In the genomic region with DNA sequence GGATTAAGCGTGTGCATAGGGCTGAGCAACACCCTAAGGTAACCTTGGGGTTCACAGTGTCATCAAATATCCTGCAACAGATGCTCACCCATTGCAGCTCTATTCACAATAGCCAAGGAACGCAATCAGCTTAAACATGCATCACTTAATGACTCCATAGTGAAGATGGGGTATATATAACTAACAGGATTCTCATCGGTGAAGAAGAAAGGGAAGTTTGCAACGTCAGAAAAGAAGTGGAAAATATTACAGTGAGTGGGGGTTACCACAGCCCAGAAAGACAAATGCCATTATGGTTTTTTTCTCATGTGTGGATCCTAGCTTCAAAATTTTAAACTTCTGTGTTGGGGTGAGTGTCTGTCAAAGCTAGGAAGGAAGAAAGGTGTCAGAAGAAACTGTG, we compare ENCODE assay signal across 24 mouse cellular contexts. TPM values are rescaled to one million over a fixed set of nuclear protein-coding genes. Genes with fewer than 3 reads are reported as not detected.
DNase-seq lines count a peak whose midpoint lies in the region; ATAC-seq lines count a peak whose summit lies in the region.
"Had no signal": no experiment of that assay in that cellular context is flagged by ENCODE, and none has a peak within 500 bp of the region (broad histone marks: within the 10 kb centered on the region; RNA-seq: fewer than 3 reads in every experiment).

No protein-coding gene starts in this region.

- H3K36me3 ChIP-seq in midbrain, embryonic 10.5 days = no peaks in the 10 kb centered on the region
- no peaks in the 10 kb centered on the region for H3K36me3 ChIP-seq in intestine, embryonic 15.5 days
- H3K36me3 ChIP-seq: embryonic facial prominence, embryonic 10.5 days; embryonic facial prominence, embryonic 13.5 days; forebrain, embryonic 12.5 days; forebrain, embryonic 15.5 days; hindbrain, embryonic 10.5 days; hindbrain, embryonic 13.5 days had no signal

- DNase-seq in midbrain, embryonic 10.5 days (ENCODE audit: low spot score) = no peak
- no peak for DNase-seq in urinary bladder, adult 18-20 months (ENCODE audit: low spot score in 2 of 2)
- DNase-seq: adrenal gland, adult 2 months; adrenal gland, postnatal 25 days; cerebellum, adult 11-12 months; cerebellum, adult 8-10 months; cerebellum, postnatal 25 days; embryo, embryonic 11 days; gastrocnemius, postnatal 10 days; gastrocnemius, postnatal 36 days had no signal

- H3K4me1 ChIP-seq in midbrain, embryonic 10.5 days = no peaks in the 10 kb centered on the region
- H3K4me1 ChIP-seq in intestine, embryonic 15.5 days (replicated peaks) = no peaks in the 10 kb centered on the region
- H3K4me1 ChIP-seq: embryonic facial prominence, embryonic 10.5 days; embryonic facial prominence, embryonic 13.5 days; forebrain, embryonic 12.5 days; forebrain, embryonic 15.5 days; hindbrain, embryonic 13.5 days had no signal

- no peak overlapping the region for H3K4me3 ChIP-seq in midbrain, embryonic 10.5 days
- no peak overlapping the region for H3K4me3 ChIP-seq in intestine, embryonic 15.5 days (replicated peaks)
- H3K4me3 ChIP-seq: embryonic facial prominence, embryonic 10.5 days; embryonic facial prominence, embryonic 13.5 days; erythroblast, embryonic 14.5 days; forebrain, embryonic 12.5 days; forebrain, embryonic 15.5 days; hindbrain, embryonic 10.5 days; hindbrain, embryonic 13.5 days had no signal

- no peak overlapping the region for H3K27ac ChIP-seq in midbrain, embryonic 10.5 days (replicated peaks)
- H3K27ac ChIP-seq in intestine, embryonic 15.5 days = no peak overlapping the region
- H3K27ac ChIP-seq: embryonic facial prominence, embryonic 10.5 days; embryonic facial prominence, embryonic 13.5 days; forebrain, embryonic 12.5 days; forebrain, embryonic 15.5 days; hindbrain, embryonic 10.5 days; hindbrain, embryonic 13.5 days had no signal

- H3K27me3 ChIP-seq in midbrain, embryonic 10.5 days (ENCODE audit: low read depth, poor library complexity, severe bottlenecking) = no peaks in the 10 kb centered on the region
- H3K27me3 ChIP-seq in intestine, embryonic 15.5 days (replicated peaks) = no peaks in the 10 kb centered on the region
- H3K27me3 ChIP-seq: embryonic facial prominence, embryonic 13.5 days; forebrain, embryonic 12.5 days; forebrain, embryonic 15.5 days; hindbrain, embryonic 13.5 days had no signal

- no peaks in the 10 kb centered on the region for H3K9me3 ChIP-seq in midbrain, embryonic 10.5 days (replicated peaks)
- H3K9me3 ChIP-seq in intestine, embryonic 15.5 days = no peaks in the 10 kb centered on the region
- H3K9me3 ChIP-seq: embryonic facial prominence, embryonic 10.5 days; forebrain, embryonic 12.5 days; forebrain, embryonic 15.5 days; hindbrain, embryonic 10.5 days; hindbrain, embryonic 13.5 days had no signal

- WGBS in midbrain, embryonic 10.5 days = 82% methylated on average over 4 of the region's 4 CpGs
- WGBS in intestine, embryonic 15.5 days = 83% methylated on average over 4 of the region's 4 CpGs

- H3K4me2 ChIP-seq in intestine, embryonic 15.5 days (replicated peaks) = no peak overlapping the region
- H3K4me2 ChIP-seq: embryonic facial prominence, embryonic 13.5 days; forebrain, embryonic 12.5 days; forebrain, embryonic 15.5 days; heart, embryonic 11.5 days; hindbrain, embryonic 13.5 days had no signal

- ATAC-seq in CD4-positive, CD25-positive, alpha-beta regulatory T cell, adult 4 months = peak; percentile 41
- peak; percentile 77 for ATAC-seq in granulocyte monocyte progenitor cell, adult 5-6 weeks (replicated peaks; ENCODE audit: poor library complexity, severe bottlenecking)
- ATAC-seq in megakaryocyte, adult 5-6 weeks (ENCODE audit: poor library complexity, severe bottlenecking) = peak; percentile 69
- no peak for ATAC-seq in intestine, embryonic 15.5 days
- ATAC-seq: forebrain, embryonic 15.5 days; hindbrain, embryonic 16.5 days; intestine, postnatal 0 days had no signal

- no peak overlapping the region for H3K9ac ChIP-seq in intestine, embryonic 15.5 days
- H3K9ac ChIP-seq: embryonic facial prominence, embryonic 13.5 days; forebrain, embryonic 12.5 days; forebrain, embryonic 15.5 days; hindbrain, embryonic 13.5 days had no signal

RNA-seq across cellular contexts. Expression of a gene that starts 16.9 kb away (rescaled TPM):
- polyA plus RNA-seq in CD4-positive, CD25-positive, alpha-beta regulatory T cell, adult 4 months (2017; shearing (Covaris generic)) = 10 to 100 TPM; 18.0 to 21.9 TPM
- total RNA-seq in granulocyte monocyte progenitor cell, adult 5-6 weeks (2014; fragmentation: Nextera tagmentation) = 324 and 391 TPM in 2 replicates
- total RNA-seq in granulocyte monocyte progenitor cell, adult 5-6 weeks (2017) = 563 and 635 TPM in 2 replicates
- 198 and 202 TPM in 2 replicates for total RNA-seq in megakaryocyte, adult 5-6 weeks (2015)
- 215 and 291 TPM in 2 replicates for total RNA-seq in megakaryocyte, adult 5-6 weeks (2017)
- 30.7 and 37.8 TPM in 2 replicates for polyA plus RNA-seq in midbrain, embryonic 10.5 days (2016; fragmentation: Nextera tagmentation; extraction: Ambion mirVana)
- 52.7 and 57.6 TPM in 2 replicates for polyA plus RNA-seq in intestine, embryonic 15.5 days (2015; fragmentation: Nextera tagmentation; extraction: Ambion mirVana)

RNA-seq across cellular contexts. Expression of a gene that starts 51.8 kb away (rescaled TPM):
- not detected for polyA plus RNA-seq in CD4-positive, CD25-positive, alpha-beta regulatory T cell, adult 4 months (2017; shearing (Covaris generic))
- 0.81 TPM in 1 of 2 replicates, not detected in the other for total RNA-seq in granulocyte monocyte progenitor cell, adult 5-6 weeks (2014; fragmentation: Nextera tagmentation)
- 0.04 TPM in 1 of 2 replicates, not detected in the other for total RNA-seq in granulocyte monocyte progenitor cell, adult 5-6 weeks (2017)
- 0.59 and 1.7 TPM in 2 replicates for total RNA-seq in megakaryocyte, adult 5-6 weeks (2015)
- total RNA-seq in megakaryocyte, adult 5-6 weeks (2017) = 1.1 and 1.3 TPM in 2 replicates
- polyA plus RNA-seq in midbrain, embryonic 10.5 days (2016; fragmentation: Nextera tagmentation; extraction: Ambion mirVana) = 0.20 and 1.1 TPM in 2 replicates
- 11.3 and 13.8 TPM in 2 replicates for polyA plus RNA-seq in intestine, embryonic 15.5 days (2015; fragmentation: Nextera tagmentation; extraction: Ambion mirVana)
- polyA plus RNA-seq: adrenal gland, adult 2 months; erythroblast, embryonic 14.5 days had no signal
